Mouse (Mus musculus) stomach, postnatal 0 days (tissue): Measurements from ENCODE around the gene Eif4e3. TPM values are rescaled to one million over a fixed set of nuclear protein-coding genes. Genes with fewer than 3 reads are reported as not detected.

Experiments used
- ATAC-seq: fragments of 200-750 bp; cut with Nextera tagmentation; 2 replicates; pipeline ENCODE4 v1.8.0; 2017; ENCODE audit not compliant: low FRiP score, low TSS enrichment
- DNase-seq: peaks from one replicate; pipeline ENCODE4 v3.0.0-alpha.2; 2016; ENCODE audit warnings: low spot score
- H3K27ac ChIP-seq: fragments of 300-500 bp; sonication (generic); replicated peaks from 2 replicates; pipeline ENCODE4 v1.5.1; 2014; ENCODE audit warnings: mild to moderate bottlenecking, control low read depth
- H3K27me3 ChIP-seq: fragments of 300-500 bp; sonication (generic); 2 replicates; pipeline ENCODE4 v1.6.1; 2014; ENCODE audit warnings: low read length; ENCODE audit not compliant: control insufficient read depth, insufficient read depth
- H3K36me3 ChIP-seq: fragments of 300-500 bp; sonication (generic); 2 replicates; pipeline ENCODE4 v1.6.1; 2014; ENCODE audit warnings: low read length, mixed read lengths; ENCODE audit not compliant: control insufficient read depth, insufficient read depth
- H3K4me1 ChIP-seq: fragments of 300-500 bp; sonication (generic); replicated peaks from 2 replicates; pipeline ENCODE4 v1.6.1; 2014; ENCODE audit warnings: antibody characterized with exemption; ENCODE audit not compliant: control insufficient read depth, insufficient read depth
- H3K4me2 ChIP-seq: fragments of 300-500 bp; sonication (generic); replicated peaks from 2 replicates; pipeline ENCODE4 v1.6.1; 2014; ENCODE audit warnings: low read depth, mild to moderate bottlenecking, control low read depth, moderate library complexity
- H3K4me3 ChIP-seq: fragments of 300-500 bp; sonication (generic); 2 replicates; pipeline ENCODE4 v1.5.1; 2014; ENCODE audit warnings: low read depth, low read length, control low read depth
- H3K9ac ChIP-seq: fragments of 300-500 bp; sonication (generic); 2 replicates; pipeline ENCODE4 v1.6.1; 2014; ENCODE audit warnings: mild to moderate bottlenecking, low read length, control low read depth, mixed read lengths
- H3K9me3 ChIP-seq: fragments of 300-500 bp; sonication (generic); 2 replicates; pipeline ENCODE4 v1.6.1; 2016; ENCODE audit warnings: low read length; ENCODE audit not compliant: control insufficient read depth
- CTCF ChIP-seq: IDR thresholded peaks from 2 replicates; pipeline ENCODE4 v1.5.1; 2016; ENCODE audit warnings: antibody characterized with exemption, low read depth, mild to moderate bottlenecking, moderate library complexity
- EP300 ChIP-seq: optimal IDR thresholded peaks from 2 replicates; pipeline ENCODE3; 2016; ENCODE audit warnings: antibody characterized with exemption
- WGBS: fragments of 180-500 bp; shearing (Covaris S2); extraction: QIAGEN DNeasy Blood & Tissue Kit; methylation state at CpG from one replicate; pipeline ENCODE4 v1.1.7; 2014; 5-methylcytosine and 5-hydroxymethylcytosine counted together
- polyA plus RNA-seq: library from polyadenylated mRNA; unstranded; fragments of >200 nt; fragmentation: Nextera tagmentation; extraction: Ambion mirVana; gene quantifications from 2 replicates; pipeline ENCODE4 v1.2.1, GENCODE M21; 2015

Eif4e3 gene
- polyA plus RNA-seq, 1 experiment from 2014 or later, result 7.8 TPM

GRCm38 (mm10) chr6:99683974-99684373 lies 17.4 kb upstream of the Eif4e3 start:
- TF ChIP-seq EP300 (no peak), CTCF (no peak)
- WGBS, result 93% methylated on average over 5 of the region's 5 CpGs
- no peak for DNase-seq

DNA sequence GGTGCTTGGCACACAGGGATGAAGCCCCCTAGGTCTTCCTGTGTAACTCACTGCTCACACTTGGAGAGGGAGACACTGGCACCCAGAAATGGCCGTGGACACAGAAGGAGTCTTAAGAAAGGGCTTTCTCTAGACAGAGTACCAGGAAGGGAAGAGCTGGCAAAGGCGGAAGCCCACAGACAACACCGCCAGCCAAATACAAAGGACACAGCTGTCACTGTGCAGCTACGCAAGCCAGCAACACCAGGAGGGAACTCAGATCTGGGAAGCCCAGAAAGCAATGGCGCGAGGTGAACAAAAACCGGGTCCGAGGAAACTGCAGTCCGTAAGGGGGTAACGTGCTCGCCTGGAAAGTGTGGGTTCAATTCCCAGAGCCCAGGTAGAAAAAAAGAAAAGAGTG lies 11.5 kb upstream of the Eif4e3 start:
- TF ChIP-seq EP300, result no peak
- TF ChIP-seq CTCF, result no peak
- Histone ChIP-seq H3K9me3 (no peaks in the 10 kb centered on the region), H3K27me3 (no peaks in the 10 kb centered on the region), H3K27ac (no peak overlapping the region), H3K4me1 (no peaks in the 10 kb centered on the region), H3K4me2 (no peak overlapping the region), H3K36me3 (no peaks in the 10 kb centered on the region), H3K9ac (no peak overlapping the region), H3K4me3 (no peak overlapping the region)
- 81% methylated on average over 11 of the region's 11 CpGs for WGBS
- DNase-seq (no peak), ATAC-seq (no peak)

More at GRCm38 (mm10) chr6:99683974-99684373, 17.4 kb upstream of the Eif4e3 start:
- H3K27me3 ChIP-seq, result no peaks in the 10 kb centered on the region
- no peak overlapping the region for H3K27ac ChIP-seq
- no peaks in the 10 kb centered on the region for H3K4me1 ChIP-seq
- H3K36me3 ChIP-seq, result no peaks in the 10 kb centered on the region
- no peak overlapping the region for H3K4me2 ChIP-seq
- no peak for ATAC-seq
- no peak overlapping the region for H3K4me3 ChIP-seq
- no peaks in the 10 kb centered on the region for H3K9me3 ChIP-seq
- no peak overlapping the region for H3K9ac ChIP-seq

GRCm38 (mm10) chr6:99677325-99677724 lies 10.8 kb upstream of the Eif4e3 start:
- ATAC-seq, result peak; percentile 86
- 52% methylated on average over 8 of the region's 8 CpGs for WGBS
- no peak overlapping the region for H3K9ac ChIP-seq

GRCm38 (mm10) chr6:99674482-99674881 lies 7.9 kb upstream of the Eif4e3 start:
- H3K4me1 ChIP-seq, result no peaks in the 10 kb centered on the region
- H3K36me3 ChIP-seq, result no peaks in the 10 kb centered on the region
- H3K27ac ChIP-seq, result no peak overlapping the region
- no peaks in the 10 kb centered on the region for H3K27me3 ChIP-seq
- TF ChIP-seq CTCF (no peak), EP300 (no peak)
- no peak for ATAC-seq
- H3K4me3 ChIP-seq, result no peak overlapping the region
- H3K4me2 ChIP-seq, result no peak overlapping the region
- DNase-seq, result no peak
- no peak overlapping the region for H3K9ac ChIP-seq
- 79% methylated on average over 4 of the region's 4 CpGs for WGBS
- H3K9me3 ChIP-seq, result no peaks in the 10 kb centered on the region

More at GRCm38 (mm10) chr6:99677325-99677724, 10.8 kb upstream of the Eif4e3 start:
- DNase-seq, result no peak
- H3K27me3 ChIP-seq, result no peaks in the 10 kb centered on the region
- no peak overlapping the region for H3K4me2 ChIP-seq
- peak overlapping the region; percentile 30; the same call in 1 of the 2 replicates for H3K27ac ChIP-seq
- no peaks in the 10 kb centered on the region for H3K36me3 ChIP-seq
- TF ChIP-seq EP300 (no peak), CTCF (no peak)
- H3K9me3 ChIP-seq, result no peaks in the 10 kb centered on the region
- no peaks in the 10 kb centered on the region for H3K4me1 ChIP-seq
- no peak overlapping the region for H3K4me3 ChIP-seq

GRCm38 (mm10) chr6:99671768-99672167 lies 5.2 kb upstream of the Eif4e3 start:
- H3K4me1 ChIP-seq, result no peaks in the 10 kb centered on the region
- DNase-seq (no peak), ATAC-seq (no peak)
- no peak overlapping the region for H3K4me2 ChIP-seq
- no peak overlapping the region for H3K27ac ChIP-seq
- H3K9me3 ChIP-seq, result no peaks in the 10 kb centered on the region
- TF ChIP-seq EP300 (no peak), CTCF (peak; percentile 65)
- no peak overlapping the region for H3K4me3 ChIP-seq
- H3K36me3 ChIP-seq, result no peaks in the 10 kb centered on the region
- H3K27me3 ChIP-seq, result no peaks in the 10 kb centered on the region
- WGBS, result 61% methylated on average over 3 of the region's 3 CpGs
- no peak overlapping the region for H3K9ac ChIP-seq

DNA sequence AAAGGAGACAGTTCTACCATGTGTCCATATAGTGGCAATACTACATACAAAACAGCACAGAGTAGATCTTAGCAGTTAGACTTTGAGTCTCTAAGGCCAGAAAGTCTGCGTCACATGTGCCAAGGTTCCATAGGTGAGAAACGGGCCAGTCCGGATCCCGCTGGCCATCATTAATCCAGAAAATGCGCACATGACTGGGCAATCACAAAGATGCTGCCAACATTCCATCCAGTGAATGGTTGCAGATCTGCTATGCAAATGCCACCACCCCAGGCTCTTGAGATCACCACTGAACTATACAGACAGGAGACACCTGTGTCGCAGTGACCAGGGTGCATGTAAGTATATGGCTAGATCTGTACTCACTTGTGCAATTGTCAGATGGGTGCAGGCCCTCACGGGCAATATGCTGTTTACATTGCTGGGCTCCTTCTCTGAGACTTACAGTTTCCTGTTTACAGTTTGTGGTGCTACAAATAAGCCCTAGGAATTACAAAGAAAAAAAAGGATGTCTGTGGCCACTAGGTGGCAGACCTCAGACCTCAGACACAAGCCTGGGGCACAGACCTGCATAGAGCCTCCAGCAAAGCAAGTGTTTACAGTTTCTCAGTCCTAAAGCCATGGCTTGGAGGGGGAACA lies 4.0 kb upstream of the Eif4e3 start:
- Histone ChIP-seq H3K9me3 (no peaks in the 10 kb centered on the region), H3K4me1 (no peaks in the 10 kb centered on the region), H3K9ac (no peak overlapping the region), H3K36me3 (no peaks in the 10 kb centered on the region), H3K4me2 (no peak overlapping the region), H3K4me3 (no peak overlapping the region), H3K27me3 (no peaks in the 10 kb centered on the region), H3K27ac (no peak overlapping the region)
- TF ChIP-seq CTCF (peak; percentile 85), EP300 (no peak)
- ATAC-seq, result peak; percentile 57; the same call in 1 of the 2 replicates
- peak; percentile 49 for DNase-seq
- WGBS, result 73% methylated on average over 7 of the region's 7 CpGs
